Mouse (Mus musculus) embryonic fibroblast, embryonic 13.5 days (primary cell): ENCODE measurements around the gene Pcare. TPM values are rescaled to one million over a fixed set of nuclear protein-coding genes. Genes with fewer than 3 reads are reported as not detected.

Experiments
- H3K27ac ChIP-seq: 2 replicates; pipeline ENCODE4 v1.5.1; 2012; ENCODE audit warnings: low read length, control low read depth, inconsistent platforms; ENCODE audit not compliant: insufficient read depth
- H3K4me1 ChIP-seq: 2 replicates; pipeline ENCODE4 v1.6.1; 2011; ENCODE audit warnings: low read length; ENCODE audit not compliant: control insufficient read depth, insufficient read depth
- H3K4me3 ChIP-seq: 2 replicates; pipeline ENCODE4 v1.5.1; 2011; ENCODE audit warnings: mild to moderate bottlenecking, control low read depth, low read length; ENCODE audit not compliant: insufficient read depth
- CTCF ChIP-seq: IDR thresholded peaks from 2 replicates; pipeline ENCODE4 v1.5.1; 2011; ENCODE audit warnings: mild to moderate bottlenecking, control low read depth, low read length, moderate library complexity, borderline replicate concordance; ENCODE audit not compliant: insufficient read depth
- POLR2A ChIP-seq: IDR thresholded peaks from 2 replicates; pipeline ENCODE4 v1.6.1; 2011; ENCODE audit warnings: low read depth, mild to moderate bottlenecking, control low read depth, low read length, moderate library complexity
- polyA plus RNA-seq: library from polyadenylated mRNA; stranded (reverse); fragments of >200 nt; gene quantifications from 2 replicates; pipeline ENCODE4 v1.2.4, GENCODE M21; 2011; ENCODE audit warnings: low read depth; ENCODE audit not compliant: missing spikeins, insufficient read length

The Pcare gene
- polyA plus RNA-seq, result not detected in 2 replicates

- H3K4me3 ChIP-seq, result no peak within 1 kb of the TSS
- no peaks in the 10 kb centered on the region for H3K4me1 ChIP-seq
- TF ChIP-seq POLR2A (no peak), CTCF (no peak)
- H3K27ac ChIP-seq, result no peak within 1 kb of the TSS
Measured at GRCm38 (mm10) chr17:71752831-71753230, at the start of gene Pcare. Gene Pcare (minus strand): TSS chr17:71752894.

- TF ChIP-seq CTCF, result no peak
- TF ChIP-seq POLR2A, result no peak
- H3K4me3 ChIP-seq, result no peak overlapping the region
- peak overlapping the region; percentile 7; the same call in 1 of the 2 replicates for H3K27ac ChIP-seq
- H3K4me1 ChIP-seq, result no peaks in the 10 kb centered on the region
Measured at GRCm38 (mm10) chr17:71795521-71796205, 43.0 kb upstream of the Pcare start.

GRCm38 (mm10) chr17:71791622-71792021 lies 38.9 kb upstream of the Pcare start:
- TF ChIP-seq POLR2A (no peak), CTCF (no peak)
- no peaks in the 10 kb centered on the region for H3K4me1 ChIP-seq
- no peak overlapping the region for H3K4me3 ChIP-seq
- H3K27ac ChIP-seq, result no peak overlapping the region

- H3K27ac ChIP-seq, result no peak overlapping the region
- TF ChIP-seq CTCF (no peak), POLR2A (no peak)
- H3K4me1 ChIP-seq, result no peaks in the 10 kb centered on the region
- no peak overlapping the region for H3K4me3 ChIP-seq
Measured at GRCm38 (mm10) chr17:71791109-71791508, 38.4 kb upstream of the Pcare start.

GRCm38 (mm10) chr17:71786456-71786855 lies 33.8 kb upstream of the Pcare start:
- TF ChIP-seq POLR2A (no peak), CTCF (no peak)
- no peaks in the 10 kb centered on the region for H3K4me1 ChIP-seq
- no peak overlapping the region for H3K4me3 ChIP-seq
- H3K27ac ChIP-seq, result no peak overlapping the region

GRCm38 (mm10) chr17:71783366-71783735 lies 30.7 kb upstream of the Pcare start:
- TF ChIP-seq POLR2A (no peak), CTCF (no peak)
- Histone ChIP-seq H3K4me3 (peak overlapping the region; percentile 41), H3K27ac (no peak overlapping the region), H3K4me1 (peaks cover 6% of the 10 kb centered on the region; the same call in 1 of the 2 replicates)

- Histone ChIP-seq H3K4me3 (peak overlapping the region; percentile 41), H3K27ac (no peak overlapping the region), H3K4me1 (peaks cover 6% of the 10 kb centered on the region; the same call in 1 of the 2 replicates)
- no peak for TF ChIP-seq POLR2A
- TF ChIP-seq CTCF, result no peak
Measured at GRCm38 (mm10) chr17:71782699-71783365, 30.1 kb upstream of the Pcare start.

- no peak overlapping the region for H3K27ac ChIP-seq
- peaks cover 6% of the 10 kb centered on the region; the same call in 1 of the 2 replicates for H3K4me1 ChIP-seq
- no peak for TF ChIP-seq POLR2A
- TF ChIP-seq CTCF, result no peak
- peak overlapping the region; percentile 10; the same call in 1 of the 2 replicates for H3K4me3 ChIP-seq
Measured at GRCm38 (mm10) chr17:71782242-71782698, 29.6 kb upstream of the Pcare start.

- TF ChIP-seq POLR2A (no peak), CTCF (no peak)
- Histone ChIP-seq H3K4me3 (no peak overlapping the region), H3K4me1 (peaks cover 6% of the 10 kb centered on the region; the same call in 1 of the 2 replicates), H3K27ac (no peak overlapping the region)
Measured at GRCm38 (mm10) chr17:71780945-71781344, 28.3 kb upstream of the Pcare start.

- TF ChIP-seq POLR2A (no peak), CTCF (no peak)
- peaks cover 6% of the 10 kb centered on the region; the same call in 1 of the 2 replicates for H3K4me1 ChIP-seq
- H3K4me3 ChIP-seq, result no peak overlapping the region
- H3K27ac ChIP-seq, result no peak overlapping the region
Measured at GRCm38 (mm10) chr17:71780490-71780889, 27.8 kb upstream of the Pcare start.
